Comparison of ENCODE assay signal across 9 mouse cellular contexts in the genomic region with DNA sequence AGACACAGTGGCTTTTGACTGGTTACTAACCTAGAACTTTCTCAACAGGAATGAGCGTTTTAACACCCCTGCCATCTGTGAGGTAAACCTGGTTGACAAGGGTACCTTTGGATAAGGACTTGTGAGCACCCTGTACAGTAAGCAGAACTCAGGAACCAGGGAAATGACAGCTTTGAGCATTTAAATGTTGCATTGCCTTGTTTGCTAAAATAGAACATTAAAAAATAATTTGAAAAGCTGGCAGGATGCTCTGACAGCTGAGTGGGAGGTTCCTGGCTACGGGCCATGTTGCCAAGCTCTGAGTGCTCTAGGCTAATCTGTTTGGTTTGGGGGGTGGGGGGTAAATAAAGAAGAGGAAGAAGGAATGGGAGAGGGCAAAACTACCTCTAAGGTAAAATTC.
DNase-seq lines count a peak whose midpoint lies in the region; ATAC-seq and TF ChIP-seq lines count a peak whose summit lies in the region.
"Had no signal": no experiment of that assay in that cellular context is flagged by ENCODE, and none has a peak within 500 bp of the region (broad histone marks: within the 10 kb centered on the region; RNA-seq: fewer than 3 reads in every experiment).

No protein-coding gene starts in this region.

- peak overlapping the region; percentile 53 for H3K4me2 ChIP-seq in embryonic facial prominence, embryonic 13.5 days

- ATAC-seq in embryonic facial prominence, embryonic 13.5 days (ENCODE audit: insufficient number of reproducible peaks, insufficient read depth, low FRiP score, low TSS enrichment, low read depth), result no peak
- ATAC-seq in megakaryocyte progenitor cell, adult 5-6 weeks (replicated peaks; ENCODE audit: poor library complexity), result no peak
- ATAC-seq in megakaryocyte-erythroid progenitor cell, adult 5-6 weeks (replicated peaks; ENCODE audit: low FRiP score, low TSS enrichment, poor library complexity, severe bottlenecking), result no peak

- peak; percentile 40 for DNase-seq in gastrocnemius, adult 2 months
- no peak for DNase-seq in gastrocnemius, adult 18-20 months (ENCODE audit: low spot score)
- DNase-seq in CD4-positive, CD25-positive, alpha-beta regulatory T cell, adult 2 months (ENCODE audit: low read depth, low spot score), result peak; percentile 56
- peak; percentile 67 to 70 for DNase-seq in left cerebral cortex, postnatal 10 days (ENCODE audit: extremely low spot score in 1 of 2, low spot score in 2 of 2)
- peak; percentile 50 for DNase-seq in right cerebral cortex, postnatal 25 days

- no peak for TF ChIP-seq CTCF in gastrocnemius, adult 2 months (IDR thresholded peaks at IDR 0.05)

- H3K27me3 ChIP-seq in embryonic facial prominence, embryonic 13.5 days, result no peaks in the 10 kb centered on the region
- H3K27me3 ChIP-seq: limb, embryonic 15.5 days had no signal

- no peaks in the 10 kb centered on the region for H3K36me3 ChIP-seq in embryonic facial prominence, embryonic 13.5 days
- H3K36me3 ChIP-seq: limb, embryonic 15.5 days had no signal

- no peak overlapping the region for H3K4me3 ChIP-seq in gastrocnemius, adult 2 months
- H3K4me3 ChIP-seq in embryonic facial prominence, embryonic 13.5 days, result no peak overlapping the region

- no peaks in the 10 kb centered on the region for H3K9me3 ChIP-seq in embryonic facial prominence, embryonic 13.5 days
- H3K9me3 ChIP-seq: limb, embryonic 15.5 days had no signal

- H3K9ac ChIP-seq in embryonic facial prominence, embryonic 13.5 days, result no peak overlapping the region
- H3K9ac ChIP-seq: limb, embryonic 15.5 days had no signal

- WGBS in embryonic facial prominence, embryonic 13.5 days, result 25% methylated on average over 2 of the region's 2 CpGs

- peaks cover 24% of the 10 kb centered on the region for H3K4me1 ChIP-seq in embryonic facial prominence, embryonic 13.5 days

- H3K27ac ChIP-seq in gastrocnemius, adult 2 months, result no peak overlapping the region
- no peak overlapping the region for H3K27ac ChIP-seq in embryonic facial prominence, embryonic 13.5 days
- H3K27ac ChIP-seq: limb, embryonic 15.5 days had no signal

- intact Hi-C loops in gastrocnemius, adult 2 months (cut with DNase I), result no loop called here
- intact Hi-C loops in left cerebral cortex, postnatal 10 days (cut with DNase I), result no loop called here
